Mouse (Mus musculus) MEL (cell line): Measurements from ENCODE around the gene Naa80. TPM values are rescaled to one million over a fixed set of nuclear protein-coding genes. Genes with fewer than 3 reads are reported as not detected.

ENCODE experiments used
- DNase-seq: peaks from one replicate; pipeline ENCODE4 v3.0.0; 2011; ENCODE audit warnings: low read depth, low spot score
- H3K27ac ChIP-seq: 2 replicates; pipeline ENCODE4 v1.5.1; 2012; ENCODE audit warnings: low read depth, mild to moderate bottlenecking, control low read depth, low read length, moderate library complexity; ENCODE audit not compliant: control insufficient read depth
- H3K27me3 ChIP-seq, 2 experiments: fragments of 150-350 bp in 1 of 2; sonication (generic) in 1 of 2; 2 replicates each; pipeline ENCODE4 v1.6.1; 2012; ENCODE audit warnings: low read length in 2 of 2, mild to moderate bottlenecking in 2 of 2, improper control_type of control experiment in 1 of 2, moderate library complexity in 1 of 2; ENCODE audit not compliant: insufficient read depth in 2 of 2, control insufficient read depth in 1 of 2
- H3K36me3 ChIP-seq, 2 experiments: 2 replicates each; pipeline ENCODE4 v1.6.1; 2012 to 2014; ENCODE audit warnings: low read length in 2 of 2, improper control_type of control experiment in 1 of 2, inconsistent platforms in 1 of 2, mild to moderate bottlenecking in 1 of 2; ENCODE audit not compliant: insufficient read depth in 2 of 2, control insufficient read depth in 1 of 2
- H3K4me1 ChIP-seq, 2 experiments: fragments of 150-350 bp in 1 of 2; sonication (generic) in 1 of 2; 2 replicates each; pipeline ENCODE4 v1.6.1; 2012; ENCODE audit warnings: low read length in 2 of 2, improper control_type of control experiment in 1 of 2, mild to moderate bottlenecking in 1 of 2; ENCODE audit not compliant: insufficient read depth in 2 of 2, control insufficient read depth in 1 of 2
- H3K4me3 ChIP-seq, 2 experiments: fragments of 150-350 bp in 1 of 2; sonication (generic) in 1 of 2; 2 replicates each; pipeline ENCODE4 v1.5.1; 2012; ENCODE audit warnings: low read depth in 2 of 2, low read length in 2 of 2, mild to moderate bottlenecking in 2 of 2, moderate library complexity in 2 of 2, control low read depth in 1 of 2, improper control_type of control experiment in 1 of 2; ENCODE audit not compliant: control insufficient read depth in 1 of 2, insufficient read depth in 1 of 2
- H3K79me2 ChIP-seq: 2 replicates; pipeline ENCODE4 v1.6.1; 2012; ENCODE audit warnings: mild to moderate bottlenecking, low read length, moderate library complexity; ENCODE audit not compliant: control insufficient read depth, poor library complexity, insufficient read depth
- H3K9ac ChIP-seq: 2 replicates; pipeline ENCODE4 v1.6.1; 2012; ENCODE audit warnings: low read depth, mild to moderate bottlenecking, control low read depth, low read length, moderate library complexity; ENCODE audit not compliant: control insufficient read depth, poor library complexity, severe bottlenecking
- H3K9me3 ChIP-seq: fragments of 150-350 bp; sonication (generic); replicated peaks from 2 replicates; pipeline ENCODE4 v1.6.1; 2012; ENCODE audit warnings: mild to moderate bottlenecking, low read length, improper control_type of control experiment, moderate library complexity; ENCODE audit not compliant: insufficient read depth
- BHLHE40 ChIP-seq: IDR thresholded peaks from 2 replicates; pipeline ENCODE4 v1.6.1; 2012; ENCODE audit warnings: low read depth, mild to moderate bottlenecking, inconsistent platforms, low read length, improper control_type of control experiment, borderline replicate concordance
- CTCF ChIP-seq, 3 experiments: IDR thresholded peaks in 2 of 3; conservative IDR thresholded peaks in 1 of 3; 2 replicates each; pipeline ENCODE4 v1.5.1; 2011 to 2012; ENCODE audit warnings: low read length in 3 of 3, low read depth in 2 of 3, mild to moderate bottlenecking in 2 of 3, improper control_type of control experiment in 1 of 3, inconsistent platforms in 1 of 3, mixed read lengths in 1 of 3, moderate library complexity in 1 of 3; ENCODE audit not compliant: control insufficient read depth in 1 of 3, insufficient read depth in 1 of 3, poor library complexity in 1 of 3, severe bottlenecking in 1 of 3
- EP300 ChIP-seq, 2 experiments: IDR thresholded peaks; 2 replicates each; pipeline ENCODE4 v1.6.1; 2011; ENCODE audit warnings: improper control_type of control experiment in 2 of 2, low read length in 2 of 2, low read depth in 1 of 2, mild to moderate bottlenecking in 1 of 2
- ETS1 ChIP-seq: IDR thresholded peaks from 2 replicates; pipeline ENCODE4 v1.6.1; 2012; ENCODE audit warnings: low read depth, mild to moderate bottlenecking, inconsistent platforms, low read length, improper control_type of control experiment, moderate library complexity
- HCFC1 ChIP-seq: IDR thresholded peaks from 2 replicates; pipeline ENCODE4 v1.6.1; 2012; ENCODE audit warnings: low read depth, mild to moderate bottlenecking, inconsistent platforms, low read length, improper control_type of control experiment, moderate library complexity
- MYB ChIP-seq: IDR thresholded peaks from 2 replicates; pipeline ENCODE4 v1.6.1; 2011; ENCODE audit warnings: mild to moderate bottlenecking, low read depth, low read length, improper control_type of control experiment
- NRF1 ChIP-seq: IDR thresholded peaks from 2 replicates; pipeline ENCODE4 v1.6.1; 2014; ENCODE audit warnings: low read depth, mild to moderate bottlenecking, inconsistent platforms, low read length, improper control_type of control experiment, moderate library complexity; ENCODE audit not compliant: poor library complexity, insufficient read depth, severe bottlenecking
- POLR2AphosphoS2 ChIP-seq: IDR thresholded peaks from 2 replicates; pipeline ENCODE4 v1.6.1; 2011; ENCODE audit warnings: low read length, improper control_type of control experiment
- POLR2AphosphoS5 ChIP-seq: IDR thresholded peaks from 2 replicates; pipeline ENCODE4 v1.6.1; 2012; ENCODE audit warnings: low read depth, borderline replicate concordance, mild to moderate bottlenecking, inconsistent platforms, low read length, moderate library complexity, mixed read lengths
- SIN3A ChIP-seq: IDR thresholded peaks from 2 replicates; pipeline ENCODE4 v1.6.1; 2012; ENCODE audit warnings: low read length, improper control_type of control experiment, inconsistent platforms
- TBP ChIP-seq: IDR thresholded peaks from 2 replicates; pipeline ENCODE4 v1.8.0; 2011; ENCODE audit warnings: low read depth, low read length, improper control_type of control experiment
- TCF12 ChIP-seq: IDR thresholded peaks from 2 replicates; pipeline ENCODE4 v1.6.1; 2014; ENCODE audit warnings: low read depth, mild to moderate bottlenecking, inconsistent platforms, low read length, improper control_type of control experiment, moderate library complexity
- USF1 ChIP-seq: IDR thresholded peaks from 2 replicates; pipeline ENCODE4 v1.6.1; 2014; ENCODE audit warnings: low read depth, mild to moderate bottlenecking, inconsistent platforms, low read length, improper control_type of control experiment, moderate library complexity
- USF2 ChIP-seq, 2 experiments: IDR thresholded peaks; 2 replicates each; pipeline ENCODE4 v1.6.1; 2011 to 2012; ENCODE audit warnings: improper control_type of control experiment in 2 of 2, low read length in 2 of 2, borderline replicate concordance in 1 of 2, inconsistent platforms in 1 of 2, low read depth in 1 of 2, mild to moderate bottlenecking in 1 of 2; ENCODE audit not compliant: insufficient read depth in 1 of 2
- ZMIZ1 ChIP-seq: IDR thresholded peaks from 2 replicates; pipeline ENCODE4 v1.6.1; 2012; ENCODE audit warnings: low read depth, mild to moderate bottlenecking, inconsistent platforms, low read length, improper control_type of control experiment, moderate library complexity
- ZNF384 ChIP-seq: IDR thresholded peaks from 2 replicates; pipeline ENCODE4 v1.6.1; 2012; ENCODE audit warnings: low read depth, mild to moderate bottlenecking, inconsistent platforms, low read length, improper control_type of control experiment
- polyA plus RNA-seq, 2 experiments: library from polyadenylated mRNA; stranded (reverse) in 1 of 2; unstranded in 1 of 2; fragments of >175 nt in 1 of 2; fragments of >200 nt in 1 of 2; gene quantifications; 2 replicates each; pipeline versions ENCODE4 v1.2.1 to v1.2.4; 2012; ENCODE audit warnings: low replicate concordance in 2 of 2, low read depth in 1 of 2; ENCODE audit not compliant: insufficient read length in 2 of 2, insufficient read depth in 1 of 2, missing spikeins in 1 of 2
- total RNA-seq: library from RNA; depleted of rRNA; stranded (reverse); fragments of 300-350 nt; gene quantifications from 2 replicates; pipeline ENCODE4 v1.2.3, GENCODE M21; 2012

The Naa80 gene
- total and polyA plus RNA-seq, 3 experiments, result 14.3 to 74.0 TPM; not detected in 1

- TF ChIP-seq HCFC1 (no peak; the same call in 1 of the 2 replicates), ETS1 (peak; percentile 91), ZNF384 (no peak; the same call in 1 of the 2 replicates), BHLHE40 (no peak), USF1 (peak; percentile 24; the same call in 1 of the 2 replicates), CTCF (IDR thresholded peaks at IDR 0.05 in 2 of 3, conservative IDR thresholded peaks at IDR 0.05 in 1 of 3; ENCODE audit: control insufficient read depth in 1 of 3, insufficient read depth in 1 of 3, low read depth in 2 of 3, low read length in 3 of 3, poor library complexity in 1 of 3, severe bottlenecking in 1 of 3) (peak in 1 of 3 experiments; percentile 10; a peak in 1 of 6 replicates), TCF12 (peak; percentile 40; the same call in 1 of the 2 replicates), EP300 (IDR thresholded peaks at IDR 0.05; ENCODE audit: low read depth in 1 of 2, low read length in 2 of 2) (peak; percentile 53 to 72; a peak in 3 of 4 replicates), POLR2AphosphoS2 (peak; percentile 78), USF2 (IDR thresholded peaks at IDR 0.05; ENCODE audit: borderline replicate concordance in 1 of 2, insufficient read depth in 1 of 2, low read depth in 1 of 2, low read length in 2 of 2) (no peak), MYB (no peak), TBP (no peak), ZMIZ1 (no peak; the same call in 1 of the 2 replicates)
- TF ChIP-seq, all 39 proteins: peak for 17
These were observed 11.5 kb downstream of the Naa80 start (continued) for GRCm38 (mm10) chr9:107590058-107590772.

GRCm38 (mm10) chr9:107590773-107591060 is 12.0 kb downstream of the Naa80 start:
- Histone ChIP-seq H3K4me3 (no peak overlapping the region), H3K27ac (peak overlapping the region; percentile 13; the same call in 1 of the 2 replicates), H3K79me2 (peaks cover 34% of the 10 kb centered on the region)
- no peak for TF ChIP-seq SIN3A
- no peak for TF ChIP-seq NRF1
- no peak for TF ChIP-seq MYB
- no peak for TF ChIP-seq POLR2AphosphoS5
- TF ChIP-seq, all 39 proteins: peak for 0
- H3K4me1 ChIP-seq, result peaks cover 16 to 26% of the 10 kb centered on the region in 2 experiments; a peak in 3 of 4 replicates
- H3K36me3 ChIP-seq, result peaks cover 5 to 27% of the 10 kb centered on the region in 2 experiments; a peak in 3 of 4 replicates
- no peaks in the 10 kb centered on the region for H3K27me3 ChIP-seq
- no peaks in the 10 kb centered on the region for H3K9me3 ChIP-seq
- H3K9ac ChIP-seq, result peak overlapping the region; percentile 7; the same call in 1 of the 2 replicates
- no peak for DNase-seq
